Mouse (Mus musculus): Measurements from ENCODE around the gene Gpatch4.

Gene Gpatch4

GRCm38 (mm10) chr3:88042661-88043421, at the start of gene Gpatch4:
TSS of gene Gpatch4 (plus strand) at chr3:88043108.
- peak; percentile 97 for DNase-seq (ENCODE audit: low read depth, low spot score)

- DNase-seq (ENCODE audit: low read depth, low spot score) = peak; percentile 74
Measured at GRCm38 (mm10) chr3:87993436-87993835, 49.5 kb upstream of the Gpatch4 start.

- DNase-seq (ENCODE audit: low read depth, low spot score) = no peak
Measured at GRCm38 (mm10) chr3:87995331-87995730, 47.6 kb upstream of the Gpatch4 start.

GRCm38 (mm10) chr3:87996401-87996800, 46.5 kb upstream of the Gpatch4 start:
- DNase-seq (ENCODE audit: low read depth, low spot score) = no peak

DNA sequence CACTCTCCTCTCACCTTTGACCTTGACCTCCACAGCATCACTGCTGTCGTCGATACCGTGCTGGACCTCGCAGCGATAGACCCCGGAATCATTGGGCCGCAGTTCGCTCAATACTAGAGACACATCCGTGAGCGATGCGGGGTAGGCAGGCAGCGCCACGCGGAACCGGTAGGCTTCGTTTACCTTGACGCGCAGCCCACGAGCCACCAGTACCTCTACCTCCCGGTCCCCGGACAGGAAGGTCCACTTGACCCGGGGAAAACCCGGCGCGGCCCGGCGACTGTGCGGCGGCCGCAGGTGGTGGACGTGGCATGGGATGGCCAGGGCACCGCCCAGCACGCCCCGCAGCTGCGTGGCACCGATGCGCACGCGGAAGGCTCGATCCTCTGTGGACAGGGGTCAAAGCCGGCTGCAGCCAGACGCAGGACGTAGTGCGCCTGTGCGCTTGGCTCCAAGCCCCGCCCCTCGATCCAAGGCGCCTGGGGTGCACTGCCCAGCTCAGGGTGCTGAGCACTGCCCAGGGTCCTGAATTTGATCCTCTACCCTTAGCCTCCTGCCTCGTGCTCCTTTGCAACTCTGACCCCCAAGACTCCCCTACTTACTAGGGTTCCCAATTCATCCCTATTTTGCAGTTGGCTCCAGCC, 45.8 kb upstream of the Gpatch4 start:
- DNase-seq (ENCODE audit: low read depth, low spot score) = no peak

- DNase-seq (ENCODE audit: low read depth, low spot score) = no peak
Measured at GRCm38 (mm10) chr3:87998747-87999146, 44.2 kb upstream of the Gpatch4 start.

- DNase-seq (ENCODE audit: low read depth, low spot score) = no peak
Measured at GRCm38 (mm10) chr3:87999243-87999895, 43.5 kb upstream of the Gpatch4 start.

- DNase-seq (ENCODE audit: low read depth, low spot score) = no peak
Measured at GRCm38 (mm10) chr3:88000181-88000580, 42.7 kb upstream of the Gpatch4 start, which contains the start of gene Bcan. TSS of gene Bcan (minus strand) at chr3:88000230.

DNA sequence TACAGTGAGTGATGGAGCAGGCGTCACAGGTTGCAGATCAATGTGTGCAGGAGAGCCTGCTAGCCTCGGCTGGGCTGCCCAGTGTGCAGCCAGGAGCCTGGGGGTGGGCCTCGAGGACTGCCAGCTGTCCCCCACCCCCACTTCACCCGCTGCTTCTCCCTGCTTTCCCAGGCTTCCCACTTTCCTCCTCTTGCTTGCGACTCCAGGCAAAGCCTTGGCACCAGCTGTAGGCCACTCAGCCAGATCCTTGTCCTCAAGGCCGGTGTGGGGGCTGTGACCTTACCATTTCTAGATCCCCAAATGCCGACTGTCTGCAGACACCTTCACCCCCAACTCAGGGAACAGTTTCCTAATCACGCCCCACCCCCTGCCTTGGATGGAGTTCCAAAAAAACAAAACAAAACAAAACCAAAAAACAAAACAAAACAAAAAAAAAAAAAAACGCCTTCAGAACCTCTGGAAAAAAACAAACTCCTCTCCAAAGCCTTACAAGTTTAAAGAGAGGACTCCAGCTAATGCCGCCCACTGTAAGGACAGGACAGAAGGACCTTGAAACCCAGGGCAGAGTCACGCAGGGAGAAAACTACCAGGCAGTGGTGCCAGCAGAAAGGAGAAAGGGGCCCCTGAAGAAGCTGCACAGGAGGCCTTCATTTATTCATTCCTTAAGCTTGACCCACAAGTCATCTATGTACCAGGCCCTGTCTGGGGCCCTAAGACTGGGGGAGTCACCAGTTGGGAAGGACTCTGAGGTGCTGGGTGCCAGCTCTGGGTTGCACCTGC, 41.9 kb upstream of the Gpatch4 start:
- DNase-seq (ENCODE audit: low read depth, low spot score) = no peak

- DNase-seq (ENCODE audit: low read depth, low spot score) = no peak
Measured at GRCm38 (mm10) chr3:88002291-88002976, 40.5 kb upstream of the Gpatch4 start.

DNA sequence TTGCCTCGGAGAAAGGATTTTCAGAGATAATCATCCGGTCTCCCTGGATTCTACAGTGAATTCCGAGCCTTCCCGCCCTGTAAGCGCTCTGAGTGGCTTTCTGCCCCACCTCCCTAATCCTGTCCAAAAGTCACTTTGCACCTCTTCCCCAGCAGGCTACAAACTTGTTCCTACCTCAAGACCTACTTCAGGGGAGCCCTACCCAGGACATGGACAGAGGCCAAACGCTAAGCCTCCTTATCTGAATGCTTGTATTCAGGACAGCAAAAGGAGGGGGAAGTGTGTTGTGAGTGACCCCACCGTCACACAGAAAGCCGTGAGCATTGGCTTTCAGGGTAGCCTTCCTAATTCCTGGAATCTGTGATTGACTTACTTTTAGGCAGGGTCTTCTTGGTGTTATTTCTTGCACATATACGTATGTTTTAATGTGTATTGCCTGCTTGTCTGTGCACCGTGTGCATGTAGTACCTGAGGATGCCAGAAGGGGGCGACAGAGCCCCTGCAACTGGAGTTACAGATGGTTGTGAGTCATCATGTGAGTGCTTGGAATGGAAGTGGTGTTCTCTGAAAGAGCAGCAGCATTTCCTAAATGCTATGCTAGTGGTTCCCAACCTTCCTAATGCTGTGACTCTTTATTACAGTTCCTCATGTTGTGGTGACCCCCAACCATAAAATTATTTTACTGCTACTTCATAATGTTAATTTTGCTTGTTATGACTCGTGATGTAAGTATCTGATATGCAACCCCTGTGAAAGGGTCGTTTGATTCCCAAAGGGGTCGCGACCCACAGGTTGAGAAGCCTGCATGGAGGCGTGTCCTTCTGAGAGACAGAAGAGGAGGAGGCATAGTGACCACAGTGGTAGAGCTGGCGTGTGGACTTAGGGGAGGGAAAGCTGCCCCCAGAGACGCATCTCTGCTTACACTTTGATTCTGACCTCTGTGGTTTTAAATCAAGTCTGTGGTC, 36.8 kb upstream of the Gpatch4 start:
- DNase-seq (ENCODE audit: low read depth, low spot score) = no peak

DNA sequence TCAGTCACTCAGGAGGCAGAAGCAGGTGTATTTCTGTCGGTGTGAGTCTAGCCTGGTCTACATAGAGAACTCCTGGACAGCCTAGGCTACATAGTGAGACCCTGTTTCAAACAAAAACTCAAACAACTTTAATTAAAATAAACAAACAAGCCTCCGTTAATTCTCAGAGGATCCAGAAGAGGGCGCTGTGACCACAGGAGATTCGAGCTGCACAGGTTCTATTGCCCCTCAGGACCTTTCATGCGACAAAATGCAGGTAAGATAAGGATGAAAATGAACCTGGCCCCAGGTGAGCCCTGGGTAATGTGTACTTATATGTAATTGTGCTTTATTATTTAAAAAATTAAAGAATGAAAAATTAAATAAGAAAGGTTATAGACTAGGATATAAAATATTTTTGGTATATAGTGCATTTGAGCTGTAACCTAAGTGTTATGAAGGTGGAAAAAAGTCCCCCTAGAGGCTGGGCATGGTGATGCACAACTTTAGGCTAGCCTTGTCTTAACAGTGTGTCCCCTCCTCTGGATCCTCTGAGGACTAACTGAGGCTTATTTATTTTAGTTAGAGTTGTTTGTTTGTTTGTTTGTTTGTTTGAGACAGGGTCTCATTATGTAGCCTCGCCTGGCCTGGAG, 32.2 kb upstream of the Gpatch4 start:
- no peak for DNase-seq (ENCODE audit: low read depth, low spot score)

GRCm38 (mm10) chr3:88022322-88023191, 20.4 kb upstream of the Gpatch4 start:
- peak; percentile 72 for DNase-seq (ENCODE audit: low read depth, low spot score)

DNA sequence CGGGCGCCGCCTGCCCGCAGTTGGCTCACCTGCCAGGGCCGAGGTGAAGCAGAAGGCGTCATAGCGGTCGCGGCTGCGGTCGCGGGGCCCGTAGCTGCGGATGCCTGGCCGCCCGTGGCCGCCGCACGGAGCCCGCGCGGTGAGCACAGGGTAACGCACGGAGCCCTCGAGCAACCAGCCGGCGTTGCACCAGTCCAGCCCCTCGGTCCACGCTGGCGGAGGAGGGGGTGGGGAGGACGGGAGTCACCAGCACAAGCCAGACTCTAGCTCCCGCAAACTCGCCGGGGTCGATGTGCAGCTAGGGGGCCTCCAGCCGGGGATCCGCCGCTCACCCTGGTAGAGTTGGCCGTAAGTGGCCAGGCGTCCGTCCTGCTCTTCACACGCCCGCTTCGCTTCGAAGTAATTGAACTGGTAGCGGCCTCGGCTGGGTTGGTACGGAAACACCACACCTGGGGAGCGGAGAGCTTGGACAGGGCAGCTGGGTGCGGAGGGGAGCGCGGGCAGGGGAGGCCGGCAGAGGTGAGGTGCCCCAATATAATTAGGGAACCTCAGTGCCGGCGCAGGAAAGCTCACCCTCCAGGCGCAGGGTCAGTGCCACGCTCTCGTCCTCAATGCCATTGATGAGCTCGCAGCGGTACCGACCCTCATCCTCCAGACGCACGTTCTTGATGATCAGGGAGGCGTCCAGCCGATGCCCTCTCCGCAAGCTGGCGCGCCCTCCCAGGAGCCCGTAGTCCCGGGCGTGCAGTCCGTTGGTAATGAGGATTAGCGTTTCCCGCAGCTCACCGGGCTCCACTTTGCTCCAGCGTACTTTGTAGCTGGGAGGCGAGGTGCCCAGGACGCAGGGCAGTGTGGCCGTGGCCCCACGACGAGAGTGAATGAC, 19.5 kb upstream of the Gpatch4 start:
- DNase-seq (ENCODE audit: low read depth, low spot score) = no peak

DNA sequence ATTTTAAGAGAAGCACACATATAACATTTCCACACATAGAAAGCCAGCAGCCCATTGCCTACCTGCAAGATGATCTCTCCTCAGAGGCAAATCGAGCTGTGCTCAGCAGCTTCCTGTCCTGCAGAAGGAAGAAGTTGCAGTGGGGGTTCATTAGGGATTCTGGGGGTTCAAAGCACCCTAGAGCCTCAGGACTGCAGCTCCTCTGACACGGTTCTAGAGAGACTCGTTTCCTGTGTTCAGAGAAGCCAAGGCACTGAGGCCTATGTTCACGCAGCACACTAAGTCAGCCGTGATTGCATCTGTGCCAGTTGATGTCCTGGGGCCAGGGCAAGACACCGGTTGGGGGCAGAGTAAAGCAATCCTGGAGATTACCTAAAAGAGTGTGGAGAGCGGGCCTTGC, 16.1 kb upstream of the Gpatch4 start:
- DNase-seq (ENCODE audit: low read depth, low spot score) = no peak

- DNase-seq (ENCODE audit: low read depth, low spot score) = no peak
Measured at GRCm38 (mm10) chr3:88027434-88028186, 15.3 kb upstream of the Gpatch4 start, which contains the start of gene Hapln2. TSS of gene Hapln2 (minus strand) at chr3:88027583.

Measured in forelimb bud, embryonic 11.5 days (tissue).